Mouse (Mus musculus): ENCODE measurements around the gene Rubcnl.
A peak's percentile ranks its signal among the peaks of the same experiment; 100 is the strongest.

Gene Rubcnl

GRCm38 (mm10) chr14:75015856-75016714 lies at the start of gene Rubcnl:
Gene Rubcnl (plus strand): TSS chr14:75016027.
- ATAC-seq (ENCODE audit: low TSS enrichment), result peak; percentile 83

DNA sequence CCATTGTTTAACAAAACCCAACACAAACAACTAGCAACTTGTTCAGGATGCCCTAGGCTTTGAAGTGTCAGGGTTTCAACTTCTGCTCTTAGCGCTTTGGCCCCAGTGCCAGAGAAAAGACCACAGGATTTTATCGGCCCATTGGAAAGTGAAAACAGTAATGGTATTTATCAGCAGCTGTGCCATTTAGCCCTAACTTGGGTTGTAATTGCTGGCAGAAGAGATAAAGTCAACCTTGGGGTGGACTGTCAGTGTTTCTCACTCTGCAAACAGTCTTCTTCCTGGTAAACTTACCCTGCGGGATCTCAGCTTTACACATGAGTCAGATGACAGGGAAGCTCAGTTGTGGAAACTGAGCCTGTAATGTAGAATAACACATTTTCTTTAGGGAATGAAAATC lies 43.6 kb upstream of the Rubcnl start:
- ATAC-seq (ENCODE audit: low TSS enrichment), result no peak

DNA sequence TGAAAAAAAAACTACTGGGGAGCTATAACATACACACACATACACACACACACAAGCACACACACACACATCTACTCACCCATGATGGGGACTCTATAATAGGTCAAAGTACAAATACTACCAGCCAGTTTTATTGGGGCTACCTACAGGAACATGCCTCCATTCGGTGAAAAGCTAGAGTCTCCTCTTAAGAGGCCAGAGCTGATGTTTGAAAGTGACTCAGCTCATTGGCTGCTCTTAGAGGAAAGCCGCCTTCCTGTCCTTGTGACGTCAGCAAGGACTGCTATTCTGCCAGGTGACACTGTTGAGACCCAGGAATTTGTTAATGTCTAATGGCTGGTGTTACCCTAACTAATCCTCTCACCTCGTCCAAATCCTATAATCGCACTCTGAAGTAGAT lies 43.1 kb upstream of the Rubcnl start:
- no peak for ATAC-seq (ENCODE audit: low TSS enrichment)

DNA sequence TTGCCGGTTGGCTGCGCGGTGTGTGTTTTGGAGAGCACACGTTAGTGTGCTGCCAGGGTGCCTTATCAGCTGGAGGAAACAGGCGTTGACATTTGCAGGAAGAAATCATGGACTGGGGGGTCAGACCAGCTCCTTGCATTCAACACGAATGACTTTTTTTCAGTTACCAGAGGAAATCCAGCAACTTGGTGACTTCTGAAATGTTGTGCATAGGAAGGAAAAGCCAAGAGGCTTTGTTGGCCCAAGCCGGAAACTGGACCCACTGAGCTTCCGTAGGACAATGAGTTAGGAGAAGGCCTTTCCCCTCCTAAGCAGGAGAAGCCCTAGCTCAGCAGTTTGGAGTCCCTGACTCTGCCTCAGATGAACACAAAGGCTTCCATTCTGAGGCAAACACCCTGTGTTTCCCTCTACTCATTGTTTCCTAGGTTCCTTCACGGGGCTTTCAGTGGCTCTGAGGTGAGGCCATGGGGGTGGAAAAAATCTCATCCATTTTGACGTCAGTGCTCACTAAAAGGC lies 41.6 kb upstream of the Rubcnl start:
- no peak for ATAC-seq (ENCODE audit: low TSS enrichment)

- ATAC-seq (ENCODE audit: low TSS enrichment), result no peak
Observed at GRCm38 (mm10) chr14:74976972-74977371, 38.9 kb upstream of the Rubcnl start.

GRCm38 (mm10) chr14:74981016-74981415 lies 34.8 kb upstream of the Rubcnl start:
- ATAC-seq (ENCODE audit: low TSS enrichment), result no peak

DNA sequence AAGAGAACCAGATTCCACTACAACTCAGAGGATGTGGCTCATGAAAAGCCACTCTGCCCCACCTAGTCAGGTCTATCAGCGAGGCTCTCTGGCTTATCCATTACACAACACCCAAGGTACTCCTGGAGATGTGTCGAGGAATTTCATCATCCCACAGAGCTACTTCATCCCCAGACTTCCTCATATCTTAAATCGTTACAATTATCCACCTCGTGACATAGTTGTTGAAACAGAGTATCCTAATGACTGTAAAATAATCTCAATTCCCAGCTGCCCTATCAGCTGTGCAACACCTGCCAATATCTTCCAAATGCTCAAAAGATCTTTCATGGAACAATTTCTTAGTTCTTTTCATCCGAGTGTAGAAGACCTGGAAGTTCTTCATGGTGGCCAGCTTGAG lies 32.7 kb upstream of the Rubcnl start:
- no peak for ATAC-seq (ENCODE audit: low TSS enrichment)

- ATAC-seq (ENCODE audit: low TSS enrichment), result peak; percentile 77
Observed at GRCm38 (mm10) chr14:74984817-74985391, 30.9 kb upstream of the Rubcnl start.

DNA sequence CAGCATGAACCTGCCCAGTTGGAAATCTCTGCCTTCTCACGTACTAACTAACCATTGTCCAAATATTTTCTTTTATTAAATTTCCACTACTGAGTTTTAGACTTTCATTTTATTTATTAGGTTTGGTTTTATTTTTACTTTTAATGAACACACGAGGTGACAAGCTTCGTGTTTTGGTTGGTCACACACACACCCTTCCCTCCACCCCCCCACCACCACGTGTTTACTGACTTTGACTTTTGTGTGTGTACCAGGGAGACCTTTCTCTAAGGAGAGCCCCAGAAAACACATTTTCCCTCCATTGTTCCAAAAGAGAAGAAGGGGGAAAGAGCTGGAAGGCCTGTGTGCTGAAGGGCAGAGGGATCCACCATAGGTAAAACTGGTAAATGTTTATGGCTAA lies 30.2 kb upstream of the Rubcnl start:
- no peak for ATAC-seq (ENCODE audit: low TSS enrichment)

DNA sequence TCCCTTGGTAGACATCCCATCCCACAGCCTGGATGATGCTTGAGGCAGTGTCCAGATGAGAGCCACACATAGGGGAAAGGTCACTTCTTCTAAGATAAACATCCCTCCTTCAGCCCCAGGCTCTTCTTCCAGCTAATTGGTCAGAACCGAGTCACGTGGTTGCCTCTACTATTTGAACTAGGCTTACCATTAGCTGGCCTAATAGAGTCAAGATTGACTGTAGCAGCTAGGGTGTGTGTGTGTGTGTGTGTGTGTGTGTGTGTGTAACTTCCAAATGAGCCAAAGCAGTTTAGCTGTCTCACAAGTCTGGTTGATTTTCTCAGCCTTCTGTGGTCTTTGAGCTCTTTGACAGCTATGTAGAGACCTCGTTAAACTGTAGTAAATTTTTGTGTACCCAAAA lies 29.3 kb upstream of the Rubcnl start:
- ATAC-seq (ENCODE audit: low TSS enrichment), result no peak

DNA sequence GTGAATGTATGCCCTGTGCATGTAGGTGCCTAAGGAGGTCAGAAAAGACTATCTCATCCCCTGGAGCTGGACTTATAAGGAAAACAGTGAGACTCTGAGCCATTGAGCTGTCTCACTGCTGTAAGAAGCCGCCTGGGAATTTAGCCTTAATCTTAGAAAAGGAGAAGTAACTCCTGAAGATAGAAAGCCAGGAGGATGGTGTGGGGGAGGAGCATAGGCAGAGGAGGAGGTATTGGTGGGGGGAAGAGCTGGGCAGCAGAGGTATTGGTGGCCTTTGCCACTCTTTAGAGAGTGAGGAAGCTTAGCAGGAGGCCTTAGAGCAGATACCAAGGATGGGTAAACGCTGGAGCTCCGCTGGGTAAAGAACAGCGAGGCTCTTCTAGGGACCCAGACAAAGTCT lies 26.5 kb upstream of the Rubcnl start:
- no peak for ATAC-seq (ENCODE audit: low TSS enrichment)

DNA sequence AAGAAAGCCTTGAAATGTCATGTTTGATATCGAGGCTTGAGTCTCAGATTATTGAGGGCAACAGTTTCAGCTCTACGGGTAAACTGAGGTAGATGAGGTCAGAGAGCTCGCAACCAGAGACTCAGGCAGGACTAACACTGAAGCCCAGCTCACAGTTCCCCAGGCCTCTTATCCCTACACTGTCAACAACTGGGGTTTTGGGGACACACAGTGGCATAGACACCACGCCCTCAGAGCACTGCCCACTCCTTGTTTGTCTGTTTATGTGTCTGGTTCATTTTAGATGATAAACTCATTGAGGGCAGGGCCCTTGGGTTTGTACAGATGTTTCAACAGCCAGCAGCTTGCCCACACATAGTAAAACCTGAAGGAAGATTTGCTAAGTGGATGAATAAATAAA lies 25.9 kb upstream of the Rubcnl start:
- no peak for ATAC-seq (ENCODE audit: low TSS enrichment)

- peak; percentile 79 for ATAC-seq (ENCODE audit: low TSS enrichment)
Observed at GRCm38 (mm10) chr14:74990504-74990903, 25.3 kb upstream of the Rubcnl start.

DNA sequence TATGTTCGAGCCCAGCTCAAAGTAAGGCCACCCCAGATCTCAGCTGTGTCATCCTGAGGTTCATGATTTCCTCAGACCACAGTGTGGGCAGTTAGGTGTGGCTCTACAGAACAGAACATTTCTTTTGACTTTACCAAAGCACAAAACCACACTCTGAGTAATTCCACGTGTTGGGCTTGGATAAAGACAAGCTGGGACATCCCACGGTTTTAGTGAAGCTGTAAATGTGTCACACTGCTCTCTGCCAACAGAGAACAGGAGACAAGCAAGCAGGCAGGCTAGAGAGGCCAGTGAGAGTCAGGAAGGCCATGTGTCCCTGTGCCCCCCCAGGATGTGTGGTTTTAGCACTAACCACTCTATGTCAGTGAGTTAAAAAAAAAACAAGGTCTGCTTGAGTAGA lies 19.3 kb upstream of the Rubcnl start:
- peak; percentile 96 for ATAC-seq (ENCODE audit: low TSS enrichment)

GRCm38 (mm10) chr14:74997041-74997440 lies 18.8 kb upstream of the Rubcnl start:
- ATAC-seq (ENCODE audit: low TSS enrichment), result no peak

GRCm38 (mm10) chr14:75001364-75001763 lies 14.5 kb upstream of the Rubcnl start:
- ATAC-seq (ENCODE audit: low TSS enrichment), result no peak

- no peak for ATAC-seq (ENCODE audit: low TSS enrichment)
Observed at GRCm38 (mm10) chr14:75003356-75003755, 12.5 kb upstream of the Rubcnl start.

GRCm38 (mm10) chr14:75005478-75006199 lies 10.2 kb upstream of the Rubcnl start:
- peak; percentile 55; the same call in 1 of the 2 replicates for ATAC-seq (ENCODE audit: low TSS enrichment)

DNA sequence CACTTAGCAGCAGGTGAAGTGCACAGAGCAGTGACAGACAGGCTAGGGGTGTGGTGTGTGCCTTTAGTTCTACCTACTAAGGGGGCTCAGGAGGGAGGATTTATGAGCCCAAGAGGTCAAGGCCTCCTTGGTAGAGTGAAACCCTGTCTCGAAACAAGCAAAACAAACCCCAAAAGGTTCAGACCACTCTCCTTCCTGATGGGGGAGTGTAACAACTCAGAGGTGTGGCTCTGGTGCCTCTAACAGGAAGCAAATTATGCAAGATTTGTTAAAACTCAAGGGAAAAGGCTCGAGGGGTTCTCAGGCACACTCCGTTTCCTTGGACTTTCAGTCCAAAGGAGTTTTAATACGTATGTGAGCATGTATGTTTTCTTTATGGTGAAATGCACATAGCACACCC lies 5.5 kb upstream of the Rubcnl start:
- 0 out of 2 replicates have a peak, but pooled peaks have one; percentile 11 for ATAC-seq (ENCODE audit: low TSS enrichment)

GRCm38 (mm10) chr14:75010986-75011655 lies 4.7 kb upstream of the Rubcnl start:
- peak; percentile 42 for ATAC-seq (ENCODE audit: low TSS enrichment)

DNA sequence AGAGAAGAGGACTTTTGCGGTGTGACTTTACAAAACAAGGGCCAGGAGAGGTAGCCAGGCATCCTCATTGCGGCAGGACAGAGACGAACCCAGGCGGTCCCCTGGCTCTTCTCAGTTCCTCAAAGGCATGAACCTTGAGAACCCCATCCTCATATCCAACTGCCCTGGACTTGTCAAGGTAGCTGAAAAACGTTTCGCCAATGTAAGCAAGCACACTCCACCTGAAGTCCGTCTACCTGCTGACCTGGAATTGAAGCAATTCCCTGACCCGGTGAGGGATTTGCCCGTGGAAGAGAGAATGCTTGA lies 841 bp downstream of the Rubcnl start:
- ATAC-seq (ENCODE audit: low TSS enrichment), result no peak

DNA sequence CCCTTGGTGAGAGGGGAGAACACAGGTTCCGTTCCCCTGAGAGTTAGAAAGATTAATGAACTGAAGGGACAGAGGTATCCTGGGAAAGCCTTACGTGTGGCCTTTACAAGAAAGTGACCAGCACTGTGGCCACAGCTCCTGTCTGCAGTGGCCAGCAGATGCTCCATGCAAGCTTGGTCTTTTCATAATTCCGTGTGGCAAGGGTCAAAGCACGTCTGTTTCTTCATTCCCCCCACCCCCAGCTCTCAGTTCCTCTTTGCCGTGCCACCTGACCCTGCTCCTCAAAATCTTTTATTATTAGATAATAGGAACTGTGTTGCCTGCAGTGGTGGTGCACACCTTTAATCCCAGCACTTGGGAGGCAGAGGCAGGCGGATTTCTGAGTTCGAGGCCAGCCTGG lies 1.4 kb downstream of the Rubcnl start:
- ATAC-seq (ENCODE audit: low TSS enrichment), result no peak
